Mouse (Mus musculus): Measurements from ENCODE around the gene Impdh2.

DNA sequence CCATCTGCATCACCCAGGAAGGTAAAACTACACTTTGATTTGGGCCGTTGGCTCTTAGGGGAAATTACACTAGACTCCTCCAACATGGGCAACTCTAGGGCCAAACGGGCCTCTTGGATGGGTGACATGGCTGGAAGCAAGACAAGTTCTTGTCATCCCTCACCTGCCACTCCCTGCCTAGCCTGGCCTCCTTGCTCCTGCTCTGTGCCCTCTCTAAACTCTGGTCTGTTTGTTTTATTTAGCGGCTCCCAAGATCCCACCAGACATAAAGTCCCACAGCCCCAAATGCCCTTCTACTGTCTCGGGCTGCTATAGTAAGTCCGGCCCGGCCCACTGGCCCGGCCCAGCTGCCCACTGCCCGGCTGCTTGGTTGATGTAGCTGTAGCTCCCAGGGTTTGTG lies 3.6 kb downstream of the Impdh2 start:
- TF ChIP-seq POLR2A (IDR thresholded peaks at IDR 0.05; ENCODE audit: borderline replicate concordance, control insufficient read depth, low read depth, low read length) (no peak), CTCF (IDR thresholded peaks at IDR 0.05; ENCODE audit: control insufficient read depth, insufficient read depth, low read length) (no peak)
